In the genomic region with DNA sequence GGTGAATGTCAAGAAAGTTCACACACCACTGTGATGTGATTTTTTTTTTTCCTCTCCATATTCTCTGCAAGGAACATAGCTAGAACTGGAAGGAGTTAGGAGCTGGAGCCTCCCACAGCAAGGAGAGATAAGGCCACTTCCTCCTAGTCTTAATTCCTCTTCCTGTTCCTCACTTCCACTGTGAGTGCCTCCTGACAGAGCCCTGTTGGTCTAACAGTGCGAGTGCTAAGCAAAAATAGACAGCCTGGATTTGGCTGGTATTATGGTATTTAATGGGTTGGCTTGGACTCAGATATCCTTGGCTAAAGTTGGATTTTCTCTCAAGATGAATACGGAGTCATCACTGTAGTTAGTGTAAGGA, we compare ENCODE assay signal across 16 mouse cellular contexts. TPM values are rescaled to one million over a fixed set of nuclear protein-coding genes. Genes with fewer than 3 reads are reported as not detected.
DNase-seq lines count a peak whose midpoint lies in the region; ATAC-seq and TF ChIP-seq lines count a peak whose summit lies in the region.
"Had no signal": no experiment of that assay in that cellular context is flagged by ENCODE, and none has a peak within 500 bp of the region (broad histone marks: within the 10 kb centered on the region; RNA-seq: fewer than 3 reads in every experiment).

No protein-coding gene starts in this region.

- no peak overlapping the region for H3K9ac ChIP-seq in heart, postnatal 0 days (replicated peaks; ENCODE audit: low read depth, low read length)
- no peak overlapping the region for H3K9ac ChIP-seq in liver, postnatal 0 days (replicated peaks)
- H3K9ac ChIP-seq: embryonic facial prominence, embryonic 15.5 days; forebrain, embryonic 13.5 days; limb, embryonic 15.5 days; midbrain, embryonic 13.5 days had no signal

- no peaks in the 10 kb centered on the region for H3K9me3 ChIP-seq in heart, postnatal 0 days (replicated peaks; ENCODE audit: control insufficient read depth, low read length)
- H3K9me3 ChIP-seq in liver, postnatal 0 days (ENCODE audit: low read length) = no peaks in the 10 kb centered on the region
- H3K9me3 ChIP-seq: embryonic facial prominence, embryonic 15.5 days; forebrain, embryonic 13.5 days; hindbrain, embryonic 10.5 days; limb, embryonic 15.5 days; midbrain, embryonic 13.5 days had no signal

- no peak for TF ChIP-seq CTCF in heart, postnatal 0 days (IDR thresholded peaks at IDR 0.05; ENCODE audit: low read depth)
- TF ChIP-seq CTCF in liver, postnatal 0 days (IDR thresholded peaks at IDR 0.05; ENCODE audit: low read depth) = no peak

- no peaks in the 10 kb centered on the region for H3K27me3 ChIP-seq in heart, postnatal 0 days (ENCODE audit: control insufficient read depth, insufficient read depth, low read length)
- H3K27me3 ChIP-seq in liver, postnatal 0 days (ENCODE audit: insufficient read depth, low read length) = no peaks in the 10 kb centered on the region
- H3K27me3 ChIP-seq: embryonic facial prominence, embryonic 15.5 days; forebrain, embryonic 13.5 days; limb, embryonic 15.5 days; midbrain, embryonic 13.5 days had no signal

- H3K4me2 ChIP-seq in heart, postnatal 0 days (ENCODE audit: low read depth, low read length) = no peak overlapping the region
- no peak overlapping the region for H3K4me2 ChIP-seq in liver, postnatal 0 days (ENCODE audit: low read depth, low read length)
- H3K4me2 ChIP-seq: embryonic facial prominence, embryonic 15.5 days; forebrain, embryonic 13.5 days; limb, embryonic 15.5 days; midbrain, embryonic 13.5 days had no signal

- peak; percentile 67 for ATAC-seq in heart, postnatal 0 days (ENCODE audit: insufficient read depth, low read depth)
- peak; percentile 43; the same call in 1 of the 2 replicates for ATAC-seq in common myeloid progenitor, adult 5-6 weeks (replicated peaks; ENCODE audit: low read depth, poor library complexity, severe bottlenecking)
- peak; percentile 33; the same call in 1 of the 2 replicates for ATAC-seq in liver, postnatal 0 days
- ATAC-seq: CD4-positive, CD25-positive, alpha-beta regulatory T cell, adult 4 months; forebrain, embryonic 13.5 days; midbrain, embryonic 13.5 days had no signal

- intact Hi-C loops in heart, postnatal 14 days (cut with DNase I) = no loop called here

- peaks cover 30% of the 10 kb centered on the region for H3K36me3 ChIP-seq in heart, postnatal 0 days (replicated peaks; ENCODE audit: control insufficient read depth, insufficient read depth, low read length)
- no peaks in the 10 kb centered on the region for H3K36me3 ChIP-seq in liver, postnatal 0 days (replicated peaks; ENCODE audit: insufficient read depth, low read length)

- peaks cover 23% of the 10 kb centered on the region for H3K4me1 ChIP-seq in heart, postnatal 0 days (ENCODE audit: control insufficient read depth, insufficient read depth)
- H3K4me1 ChIP-seq in liver, postnatal 0 days (ENCODE audit: insufficient read depth) = 0 out of 2 replicates have a peak, but pooled peaks cover 6% of the 10 kb centered on the region
- H3K4me1 ChIP-seq: forebrain, embryonic 13.5 days; hindbrain, embryonic 10.5 days; midbrain, embryonic 13.5 days had no signal

- no peak for TF ChIP-seq EP300 in heart, postnatal 0 days (IDR thresholded peaks at IDR 0.05; ENCODE audit: low read depth)
- TF ChIP-seq EP300 in liver, postnatal 0 days (IDR thresholded peaks at IDR 0.05; ENCODE audit: low read depth) = no peak

- no peak overlapping the region for H3K4me3 ChIP-seq in heart, postnatal 0 days (ENCODE audit: low read depth, low read length)
- H3K4me3 ChIP-seq in liver, postnatal 0 days (ENCODE audit: low read depth, low read length) = no peak overlapping the region
- H3K4me3 ChIP-seq: embryonic facial prominence, embryonic 15.5 days; forebrain, embryonic 13.5 days; hindbrain, embryonic 10.5 days; limb, embryonic 15.5 days; midbrain, embryonic 13.5 days; myocyte had no signal

- peak; percentile 68 for DNase-seq in heart, postnatal 0 days (ENCODE audit: low spot score)
- DNase-seq in heart, postnatal 14 days = no peak
- DNase-seq in NIH3T3 (ENCODE audit: low read depth) = peak; percentile 44
- DNase-seq in liver, postnatal 0 days = no peak
- no peak for DNase-seq in frontal cortex, postnatal 14 days (ENCODE audit: low spot score in 2 of 2)
- no peak for DNase-seq in kidney, postnatal 14 days
- DNase-seq: cerebellum, adult 2 months; right cerebral cortex, adult 18-20 months had no signal

- H3K27ac ChIP-seq in heart, postnatal 0 days (ENCODE audit: low read depth) = peak overlapping the region; percentile 15
- no peak overlapping the region for H3K27ac ChIP-seq in liver, postnatal 0 days (ENCODE audit: low read depth)
- H3K27ac ChIP-seq: embryonic facial prominence, embryonic 15.5 days; forebrain, embryonic 13.5 days; limb, embryonic 15.5 days; midbrain, embryonic 13.5 days had no signal

- 18% methylated on average over 2 of the region's 2 CpGs for WGBS in heart, postnatal 0 days
- WGBS in liver, postnatal 0 days (ENCODE audit: insufficient replicate concordance) = 55% methylated on average over 2 of the region's 2 CpGs

RNA-seq across cellular contexts. Expression of a gene that starts 53.9 kb away (rescaled TPM):
- 23.9 and 27.1 TPM in 2 replicates for total RNA-seq in heart, postnatal 0 days (2014; rRNA removed; ENCODE audit: low replicate concordance)
- polyA plus RNA-seq in heart, postnatal 0 days (2015; fragmentation: Nextera tagmentation; extraction: Ambion mirVana) = 16.6 and 18.0 TPM in 2 replicates
- total RNA-seq in heart, postnatal 14 days (2021) = 10 to 100 TPM; 14.9 to 16.8 TPM
- 3.4 and 3.6 TPM in 2 replicates for total RNA-seq in common myeloid progenitor, adult 5-6 weeks (2017)
- polyA plus RNA-seq in liver, postnatal 0 days (2015; fragmentation: Nextera tagmentation; extraction: Ambion mirVana) = 1.7 and 1.9 TPM in 2 replicates

Comparison
In these comparisons a context has a peak if more than half of its experiments do, and no peak if none do; other contexts are left out.
1. DNase-seq: peak in heart, postnatal 0 days (single experiment) and NIH3T3 (single experiment); none in heart, postnatal 14 days (0 of 2), liver, postnatal 0 days (single experiment), frontal cortex, postnatal 14 days (0 of 2) and kidney, postnatal 14 days (single experiment).
2. Peak in every context shown above with its lines, with median percentiles within 50 percentile points of each other: ATAC-seq.